Mouse (Mus musculus): Measurements from ENCODE around the gene Dpf2. TPM values are rescaled to one million over a fixed set of nuclear protein-coding genes. Genes with fewer than 3 reads are reported as not detected.

The Dpf2 gene
- total and polyA plus RNA-seq, 3 experiments = 68.8 to 196 (median 126) TPM

- Histone ChIP-seq H3K27me3 (ENCODE audit: insufficient read depth, low read length) (peaks cover 2% of the 10 kb centered on the region; the same call in 1 of the 2 replicates), H3K9me3 (replicated peaks) (no peaks in the 10 kb centered on the region), H3K4me1 (ENCODE audit: insufficient read depth, low read depth, low read length) (peaks cover 47% of the 10 kb centered on the region), H3K36me3 (replicated peaks) (peaks cover 6% of the 10 kb centered on the region), H3K4me3 (ENCODE audit: low read depth, low read length) (peak overlapping the region; percentile 1; the same call in 1 of the 2 replicates)
- TF ChIP-seq GATA1 (IDR thresholded peaks at IDR 0.05; ENCODE audit: borderline replicate concordance, low read length) (no peak), CTCF (IDR thresholded peaks at IDR 0.05; ENCODE audit: low read depth, low read length) (no peak; the same call in 1 of the 2 replicates), TAL1 (conservative IDR thresholded peaks at IDR 0.05; ENCODE audit: low read depth, low read length) (no peak)
- DNase-seq (ENCODE audit: low spot score) (no peak), ATAC-seq (ENCODE audit: extremely low read depth, insufficient number of reproducible peaks, low FRiP score, poor library complexity, severe bottlenecking) (no peak)
Observed at GRCm38 (mm10) chr19:5878362-5878722, 34.5 kb downstream of the Dpf2 start.

- Histone ChIP-seq H3K4me1 (ENCODE audit: insufficient read depth, low read depth, low read length) (peaks cover 53% of the 10 kb centered on the region), H3K36me3 (replicated peaks) (peaks cover 11% of the 10 kb centered on the region), H3K9me3 (replicated peaks) (no peaks in the 10 kb centered on the region), H3K27me3 (ENCODE audit: insufficient read depth, low read length) (peaks cover 2% of the 10 kb centered on the region; the same call in 1 of the 2 replicates), H3K4me3 (ENCODE audit: low read depth, low read length) (peak within 1 kb of the TSS; percentile 1; the same call in 1 of the 2 replicates)
- peak; percentile 57 for ATAC-seq (ENCODE audit: extremely low read depth, insufficient number of reproducible peaks, low FRiP score, poor library complexity, severe bottlenecking)
- TF ChIP-seq POLR2AphosphoS5 (IDR thresholded peaks at IDR 0.05; ENCODE audit: insufficient replicate concordance, low read depth, low read length) = no peak
- TF ChIP-seq CTCF (IDR thresholded peaks at IDR 0.05; ENCODE audit: low read depth, low read length) = peak; percentile 41
- no peak for TF ChIP-seq TAL1 (conservative IDR thresholded peaks at IDR 0.05; ENCODE audit: low read depth, low read length)
- no peak for TF ChIP-seq GATA2 (IDR thresholded peaks at IDR 0.05; ENCODE audit: borderline replicate concordance, low read depth, low read length)
- TF ChIP-seq GATA1 (IDR thresholded peaks at IDR 0.05; ENCODE audit: borderline replicate concordance, low read length) = no peak
- DNase-seq (ENCODE audit: low spot score) = peak; percentile 64
Observed at GRCm38 (mm10) chr19:5877618-5878361, 35.0 kb downstream of the Dpf2 start, which contains the start of gene Slc25a45. Gene Slc25a45 (plus strand): TSS chr19:5877808.

- Histone ChIP-seq H3K4me3 (ENCODE audit: low read depth, low read length) (peak within 1 kb of the TSS; percentile 87), H3K36me3 (replicated peaks) (peaks cover 37% of the 10 kb centered on the region), H3K4me1 (ENCODE audit: insufficient read depth, low read depth, low read length) (peaks cover 64% of the 10 kb centered on the region), H3K27me3 (ENCODE audit: insufficient read depth, low read length) (peaks cover 2% of the 10 kb centered on the region; the same call in 1 of the 2 replicates), H3K9me3 (replicated peaks) (no peaks in the 10 kb centered on the region)
- TF ChIP-seq GATA2 (IDR thresholded peaks at IDR 0.05; ENCODE audit: borderline replicate concordance, low read depth, low read length) = no peak
- no peak for TF ChIP-seq POLR2AphosphoS5 (IDR thresholded peaks at IDR 0.05; ENCODE audit: insufficient replicate concordance, low read depth, low read length)
- no peak for TF ChIP-seq GATA1 (IDR thresholded peaks at IDR 0.05; ENCODE audit: borderline replicate concordance, low read length)
- no peak for TF ChIP-seq TAL1 (conservative IDR thresholded peaks at IDR 0.05; ENCODE audit: low read depth, low read length)
- no peak for TF ChIP-seq CTCF (IDR thresholded peaks at IDR 0.05; ENCODE audit: low read depth, low read length)
- ATAC-seq (ENCODE audit: extremely low read depth, insufficient number of reproducible peaks, low FRiP score, poor library complexity, severe bottlenecking) = peak; percentile 82
- peak; percentile 91 for DNase-seq (ENCODE audit: low spot score)
Observed at GRCm38 (mm10) chr19:5874969-5875480, 37.8 kb downstream of the Dpf2 start, which contains the start of gene Frmd8. Gene Frmd8 (minus strand): TSS chr19:5875274.

- no peak for ATAC-seq (ENCODE audit: extremely low read depth, insufficient number of reproducible peaks, low FRiP score, poor library complexity, severe bottlenecking)
- no peak for DNase-seq (ENCODE audit: low spot score)
- H3K4me3 ChIP-seq (ENCODE audit: low read depth, low read length) = peak overlapping the region; percentile 87
- H3K4me1 ChIP-seq (ENCODE audit: insufficient read depth, low read depth, low read length) = peaks cover 64% of the 10 kb centered on the region
- TF ChIP-seq GATA1 (IDR thresholded peaks at IDR 0.05; ENCODE audit: borderline replicate concordance, low read length) (no peak), GATA2 (IDR thresholded peaks at IDR 0.05; ENCODE audit: borderline replicate concordance, low read depth, low read length) (no peak), TAL1 (conservative IDR thresholded peaks at IDR 0.05; ENCODE audit: low read depth, low read length) (no peak), POLR2AphosphoS5 (IDR thresholded peaks at IDR 0.05; ENCODE audit: insufficient replicate concordance, low read depth, low read length) (no peak), CTCF (IDR thresholded peaks at IDR 0.05; ENCODE audit: low read depth, low read length) (no peak)
- H3K36me3 ChIP-seq (replicated peaks) = peaks cover 43% of the 10 kb centered on the region
- H3K27me3 ChIP-seq (ENCODE audit: insufficient read depth, low read length) = no peaks in the 10 kb centered on the region; the same call in 1 of the 2 replicates
- no peaks in the 10 kb centered on the region for H3K9me3 ChIP-seq (replicated peaks)
Observed at GRCm38 (mm10) chr19:5874391-5874968, 38.3 kb downstream of the Dpf2 start.

GRCm38 (mm10) chr19:5872931-5873556 is 39.8 kb downstream of the Dpf2 start:
- Histone ChIP-seq H3K4me1 (ENCODE audit: insufficient read depth, low read depth, low read length) (peaks cover 56% of the 10 kb centered on the region), H3K4me3 (ENCODE audit: low read depth, low read length) (no peak overlapping the region), H3K9me3 (replicated peaks) (no peaks in the 10 kb centered on the region), H3K27me3 (ENCODE audit: insufficient read depth, low read length) (no peaks in the 10 kb centered on the region), H3K36me3 (replicated peaks) (peaks cover 57% of the 10 kb centered on the region)
- no peak for TF ChIP-seq GATA1 (IDR thresholded peaks at IDR 0.05; ENCODE audit: borderline replicate concordance, low read length)
- TF ChIP-seq POLR2AphosphoS5 (IDR thresholded peaks at IDR 0.05; ENCODE audit: insufficient replicate concordance, low read depth, low read length) = no peak
- TF ChIP-seq TAL1 (conservative IDR thresholded peaks at IDR 0.05; ENCODE audit: low read depth, low read length) = no peak
- TF ChIP-seq GATA2 (IDR thresholded peaks at IDR 0.05; ENCODE audit: borderline replicate concordance, low read depth, low read length) = no peak
- no peak for TF ChIP-seq CTCF (IDR thresholded peaks at IDR 0.05; ENCODE audit: low read depth, low read length)
- no peak for ATAC-seq (ENCODE audit: extremely low read depth, insufficient number of reproducible peaks, low FRiP score, poor library complexity, severe bottlenecking)
- no peak for DNase-seq (ENCODE audit: low spot score)

- Histone ChIP-seq H3K4me3 (ENCODE audit: low read depth, low read length) (no peak overlapping the region), H3K27me3 (ENCODE audit: insufficient read depth, low read length) (no peaks in the 10 kb centered on the region), H3K36me3 (replicated peaks) (peaks cover 62% of the 10 kb centered on the region), H3K9me3 (replicated peaks) (no peaks in the 10 kb centered on the region), H3K4me1 (ENCODE audit: insufficient read depth, low read depth, low read length) (peaks cover 50% of the 10 kb centered on the region)
- ATAC-seq (ENCODE audit: extremely low read depth, insufficient number of reproducible peaks, low FRiP score, poor library complexity, severe bottlenecking) (no peak), DNase-seq (ENCODE audit: low spot score) (no peak)
- TF ChIP-seq GATA2 (IDR thresholded peaks at IDR 0.05; ENCODE audit: borderline replicate concordance, low read depth, low read length) (no peak), GATA1 (IDR thresholded peaks at IDR 0.05; ENCODE audit: borderline replicate concordance, low read length) (no peak), POLR2AphosphoS5 (IDR thresholded peaks at IDR 0.05; ENCODE audit: insufficient replicate concordance, low read depth, low read length) (no peak), TAL1 (conservative IDR thresholded peaks at IDR 0.05; ENCODE audit: low read depth, low read length) (no peak), CTCF (IDR thresholded peaks at IDR 0.05; ENCODE audit: low read depth, low read length) (no peak)
Observed at GRCm38 (mm10) chr19:5872528-5872927, 40.3 kb downstream of the Dpf2 start.

All from G1E (cell line).